Mouse (Mus musculus): Measurements from ENCODE around the gene Vars. TPM values are rescaled to one million over a fixed set of nuclear protein-coding genes. Genes with fewer than 3 reads are reported as not detected.
A peak's percentile ranks its signal among the peaks of the same experiment; 100 is the strongest.

Gene Vars
- total and polyA plus RNA-seq, 2 experiments from 2014 or later: 40.9 to 97.8 TPM

DNA sequence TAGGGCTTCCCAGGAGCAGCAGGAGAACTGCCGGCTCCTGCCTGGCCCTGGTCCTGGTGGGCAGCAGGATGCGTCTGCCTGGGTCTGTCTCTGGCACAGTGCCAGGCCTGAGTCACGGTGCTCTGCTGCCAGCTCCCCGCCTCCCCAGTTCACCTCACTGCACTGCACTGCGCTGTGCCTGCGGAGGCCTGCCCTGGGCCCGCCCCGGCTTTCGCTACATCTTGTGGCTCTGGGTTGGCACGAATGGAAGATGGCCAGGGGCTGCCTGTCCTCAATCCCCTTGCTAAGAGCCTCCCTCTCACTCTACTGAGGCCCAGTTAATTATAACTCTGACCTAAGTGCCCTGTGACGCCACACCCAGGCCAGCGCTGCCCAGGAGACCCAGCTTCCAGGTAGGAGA, 15.6 kb downstream of the Vars start, which contains the start of gene Vwa7:
TSS of gene Vwa7 (plus strand) at position 204 of the 400 bp plus-strand sequence.
- H3K4me3 ChIP-seq (ENCODE audit: low read depth, low read length): no peak within 1 kb of the TSS
- no peaks in the 10 kb centered on the region for H3K4me1 ChIP-seq (ENCODE audit: insufficient read depth, low read length)
- H3K27me3 ChIP-seq (ENCODE audit: insufficient read depth, low read length): no peaks in the 10 kb centered on the region
- WGBS: 50% methylated on average over 12 of the region's 12 CpGs
- peak; percentile 25; the same call in 1 of the 2 replicates for ATAC-seq (ENCODE audit: low FRiP score)
- no peak for TF ChIP-seq CTCF (IDR thresholded peaks at IDR 0.05)
- H3K9ac ChIP-seq (replicated peaks; ENCODE audit: low read length, poor library complexity, severe bottlenecking): no peak within 1 kb of the TSS
- H3K27ac ChIP-seq (ENCODE audit: low read depth, low read length): no peak within 1 kb of the TSS
- no peaks in the 10 kb centered on the region for H3K9me3 ChIP-seq (ENCODE audit: low read length)
- DNase-seq (ENCODE audit: low spot score): peak; percentile 72
- no peak within 1 kb of the TSS for H3K4me2 ChIP-seq (ENCODE audit: low read depth, low read length, poor library complexity, severe bottlenecking)
- peaks cover 50% of the 10 kb centered on the region for H3K36me3 ChIP-seq (ENCODE audit: insufficient read depth, low read length)

DNA sequence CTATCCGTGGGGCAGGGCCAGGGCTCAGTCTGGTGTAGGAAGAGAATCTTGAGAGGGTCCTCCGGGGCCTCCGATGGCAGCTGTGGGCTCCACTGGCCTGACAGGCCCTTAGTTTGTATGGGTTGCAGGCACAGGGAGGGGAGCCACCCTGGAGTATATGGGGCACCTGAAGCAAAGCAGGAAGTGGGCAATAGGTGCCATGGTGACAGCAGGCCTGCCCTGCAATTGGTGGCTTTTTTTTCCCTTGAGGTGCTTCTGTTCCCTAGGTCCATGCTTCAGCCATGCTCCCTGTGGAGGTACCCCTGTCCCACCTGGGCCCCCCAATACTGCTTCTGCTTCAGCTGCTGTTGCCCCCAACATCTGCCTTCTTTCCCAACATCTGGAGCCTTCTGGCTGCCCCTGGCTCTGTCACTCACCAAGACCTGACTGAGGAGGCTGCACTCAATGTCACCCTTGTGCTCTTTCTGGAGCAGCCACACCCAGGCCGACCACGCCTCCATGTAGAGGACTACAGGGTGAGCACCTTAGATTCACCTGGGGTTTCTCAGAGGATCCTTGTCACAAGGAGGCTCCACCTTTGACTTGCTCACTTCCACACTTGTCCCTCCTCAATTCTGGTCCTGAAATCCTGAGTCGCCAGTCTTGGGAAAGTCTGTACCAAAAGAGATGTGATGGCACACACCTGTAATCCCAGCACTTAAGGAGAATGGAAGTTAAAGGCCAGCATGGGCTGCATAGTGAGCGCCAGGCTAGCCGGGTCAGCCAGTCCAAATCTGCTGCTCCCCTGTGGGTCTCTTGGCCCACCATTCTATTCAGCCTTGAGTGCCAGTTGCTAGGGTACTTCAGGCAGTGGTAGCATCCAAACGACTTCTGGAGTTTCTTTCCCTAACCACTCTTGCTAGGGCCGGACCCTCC, 16.3 kb downstream of the Vars start:
- TF ChIP-seq CTCF (IDR thresholded peaks at IDR 0.05): no peak
- no peak for ATAC-seq (ENCODE audit: low FRiP score)

DNA sequence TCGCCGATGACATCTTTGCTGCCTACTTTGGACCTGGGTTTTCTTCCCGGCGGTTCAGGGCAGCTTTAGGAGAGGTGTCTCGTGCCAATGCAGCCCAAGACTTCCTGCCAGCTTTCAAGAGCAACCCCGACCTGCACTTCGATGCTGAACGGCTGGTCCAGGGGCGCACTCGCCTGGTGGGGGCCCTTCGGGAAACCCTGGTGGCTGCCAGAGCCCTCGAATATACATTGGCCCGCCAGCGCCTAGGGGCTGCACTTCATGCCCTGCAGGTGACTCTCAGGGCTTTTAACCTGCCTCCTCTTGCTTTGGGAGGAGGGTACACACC, 16.9 kb downstream of the Vars start:
- Histone ChIP-seq H3K4me2 (ENCODE audit: low read depth, low read length, poor library complexity, severe bottlenecking) (no peak overlapping the region), H3K27ac (ENCODE audit: low read depth, low read length) (no peak overlapping the region), H3K27me3 (ENCODE audit: insufficient read depth, low read length) (no peaks in the 10 kb centered on the region), H3K4me3 (ENCODE audit: low read depth, low read length) (no peak overlapping the region), H3K4me1 (ENCODE audit: insufficient read depth, low read length) (no peaks in the 10 kb centered on the region), H3K9ac (replicated peaks; ENCODE audit: low read length, poor library complexity, severe bottlenecking) (no peak overlapping the region), H3K36me3 (ENCODE audit: insufficient read depth, low read length) (peaks cover 37% of the 10 kb centered on the region), H3K9me3 (ENCODE audit: low read length) (no peaks in the 10 kb centered on the region)
- no peak for TF ChIP-seq CTCF (IDR thresholded peaks at IDR 0.05)
- WGBS: 72% methylated on average over 14 of the region's 14 CpGs
- ATAC-seq (ENCODE audit: low FRiP score): no peak
- DNase-seq (ENCODE audit: low spot score): no peak

More for the DNA sequence above, 16.3 kb downstream of the Vars start:
- Histone ChIP-seq H3K27me3 (ENCODE audit: insufficient read depth, low read length) (no peaks in the 10 kb centered on the region), H3K9ac (replicated peaks; ENCODE audit: low read length, poor library complexity, severe bottlenecking) (no peak overlapping the region), H3K4me2 (ENCODE audit: low read depth, low read length, poor library complexity, severe bottlenecking) (no peak overlapping the region), H3K36me3 (ENCODE audit: insufficient read depth, low read length) (peaks cover 43% of the 10 kb centered on the region), H3K4me3 (ENCODE audit: low read depth, low read length) (no peak overlapping the region), H3K9me3 (ENCODE audit: low read length) (no peaks in the 10 kb centered on the region), H3K4me1 (ENCODE audit: insufficient read depth, low read length) (no peaks in the 10 kb centered on the region), H3K27ac (ENCODE audit: low read depth, low read length) (no peak overlapping the region)
- DNase-seq (ENCODE audit: low spot score): no peak
- WGBS: 82% methylated on average over 10 of the region's 10 CpGs

DNA sequence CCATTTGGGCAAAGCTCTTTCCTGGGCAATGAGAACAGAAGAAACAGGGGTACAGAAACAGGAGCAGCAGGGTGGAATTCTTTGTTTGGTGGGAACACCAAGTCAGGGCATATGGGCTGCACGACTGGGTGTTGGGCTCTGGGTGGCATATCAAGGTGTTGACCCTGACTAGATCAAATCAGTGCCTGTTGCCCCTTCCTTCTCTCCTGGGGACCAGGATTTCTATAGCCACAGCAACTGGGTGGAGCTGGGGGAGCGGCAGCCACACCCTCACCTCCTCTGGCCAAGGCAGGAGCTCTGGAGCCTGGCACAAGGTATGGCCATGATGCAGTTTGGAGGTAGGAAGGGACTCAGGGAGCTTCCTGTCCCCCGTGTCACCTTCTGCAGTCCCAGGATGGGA, 17.4 kb downstream of the Vars start:
- Histone ChIP-seq H3K27me3 (ENCODE audit: insufficient read depth, low read length) (no peaks in the 10 kb centered on the region), H3K9me3 (ENCODE audit: low read length) (no peaks in the 10 kb centered on the region), H3K27ac (ENCODE audit: low read depth, low read length) (no peak overlapping the region), H3K36me3 (ENCODE audit: insufficient read depth, low read length) (peaks cover 32% of the 10 kb centered on the region), H3K9ac (replicated peaks; ENCODE audit: low read length, poor library complexity, severe bottlenecking) (no peak overlapping the region), H3K4me3 (ENCODE audit: low read depth, low read length) (no peak overlapping the region), H3K4me2 (ENCODE audit: low read depth, low read length, poor library complexity, severe bottlenecking) (no peak overlapping the region), H3K4me1 (ENCODE audit: insufficient read depth, low read length) (no peaks in the 10 kb centered on the region)
- WGBS: 86% methylated on average over 3 of the region's 3 CpGs
- ATAC-seq (ENCODE audit: low FRiP score) (no peak), DNase-seq (ENCODE audit: low spot score) (no peak)
- no peak for TF ChIP-seq CTCF (IDR thresholded peaks at IDR 0.05)

DNA sequence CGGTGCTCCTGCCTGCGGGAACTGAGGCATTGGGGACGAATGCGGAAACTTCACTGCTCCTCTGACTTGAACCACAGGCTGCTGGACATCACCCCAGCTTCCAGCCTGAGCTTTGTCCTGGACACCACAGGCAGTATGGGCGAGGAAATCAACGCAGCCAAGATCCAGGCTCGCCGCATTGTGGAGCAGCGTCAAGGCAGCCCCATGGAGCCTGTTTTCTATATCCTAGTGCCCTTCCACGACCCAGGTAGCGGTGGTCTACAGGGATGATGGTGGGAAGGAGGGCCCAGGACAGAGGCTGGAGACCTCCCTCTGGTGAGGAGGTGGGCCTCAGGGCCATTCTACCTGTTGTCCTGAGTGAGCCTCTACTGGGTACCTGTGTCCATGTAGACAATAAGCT, 19.1 kb downstream of the Vars start:
- Histone ChIP-seq H3K9me3 (ENCODE audit: low read length) (no peaks in the 10 kb centered on the region), H3K27ac (ENCODE audit: low read depth, low read length) (no peak overlapping the region), H3K9ac (replicated peaks; ENCODE audit: low read length, poor library complexity, severe bottlenecking) (no peak overlapping the region), H3K27me3 (ENCODE audit: insufficient read depth, low read length) (no peaks in the 10 kb centered on the region), H3K4me3 (ENCODE audit: low read depth, low read length) (no peak overlapping the region), H3K4me2 (ENCODE audit: low read depth, low read length, poor library complexity, severe bottlenecking) (no peak overlapping the region), H3K4me1 (ENCODE audit: insufficient read depth, low read length) (no peaks in the 10 kb centered on the region), H3K36me3 (ENCODE audit: insufficient read depth, low read length) (peaks cover 16% of the 10 kb centered on the region)
- no peak for ATAC-seq (ENCODE audit: low FRiP score)
- no peak for TF ChIP-seq CTCF (IDR thresholded peaks at IDR 0.05)
- no peak for DNase-seq (ENCODE audit: low spot score)
- 78% methylated on average over 11 of the region's 11 CpGs for WGBS

DNA sequence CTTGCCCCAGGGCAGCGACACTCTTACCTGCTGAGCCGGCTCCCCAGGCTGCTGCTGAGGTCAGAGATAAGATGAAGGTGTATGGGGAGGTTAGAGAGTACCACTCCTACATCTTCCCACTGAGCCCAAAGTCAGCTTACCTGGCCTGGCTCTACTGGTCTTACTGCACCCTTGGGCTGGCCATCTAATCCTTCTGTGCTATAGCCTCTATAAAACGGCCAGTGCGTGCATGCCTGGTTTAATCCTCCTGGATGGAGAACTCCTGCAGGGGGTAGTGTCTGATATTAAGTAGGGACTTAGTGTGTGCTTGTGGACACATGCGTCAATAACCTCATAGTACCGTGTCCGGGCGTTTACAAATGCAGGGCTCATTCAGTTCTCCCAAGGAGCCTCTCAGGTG, 19.8 kb downstream of the Vars start:
- no peaks in the 10 kb centered on the region for H3K9me3 ChIP-seq (ENCODE audit: low read length)
- ATAC-seq (ENCODE audit: low FRiP score) (no peak), DNase-seq (ENCODE audit: low spot score) (no peak)
- H3K27me3 ChIP-seq (ENCODE audit: insufficient read depth, low read length): no peaks in the 10 kb centered on the region
- no peak overlapping the region; the same call in 1 of the 2 replicates for H3K9ac ChIP-seq (replicated peaks; ENCODE audit: low read length, poor library complexity, severe bottlenecking)
- no peaks in the 10 kb centered on the region for H3K4me1 ChIP-seq (ENCODE audit: insufficient read depth, low read length)
- no peak for TF ChIP-seq CTCF (IDR thresholded peaks at IDR 0.05)
- H3K4me3 ChIP-seq (ENCODE audit: low read depth, low read length): no peak overlapping the region
- H3K27ac ChIP-seq (ENCODE audit: low read depth, low read length): no peak overlapping the region
- peaks cover 10% of the 10 kb centered on the region for H3K36me3 ChIP-seq (ENCODE audit: insufficient read depth, low read length)
- WGBS: 82% methylated on average over 8 of the region's 8 CpGs
- no peak overlapping the region for H3K4me2 ChIP-seq (ENCODE audit: low read depth, low read length, poor library complexity, severe bottlenecking)
